Mouse (Mus musculus): ENCODE measurements around the gene Tut7.

DNA sequence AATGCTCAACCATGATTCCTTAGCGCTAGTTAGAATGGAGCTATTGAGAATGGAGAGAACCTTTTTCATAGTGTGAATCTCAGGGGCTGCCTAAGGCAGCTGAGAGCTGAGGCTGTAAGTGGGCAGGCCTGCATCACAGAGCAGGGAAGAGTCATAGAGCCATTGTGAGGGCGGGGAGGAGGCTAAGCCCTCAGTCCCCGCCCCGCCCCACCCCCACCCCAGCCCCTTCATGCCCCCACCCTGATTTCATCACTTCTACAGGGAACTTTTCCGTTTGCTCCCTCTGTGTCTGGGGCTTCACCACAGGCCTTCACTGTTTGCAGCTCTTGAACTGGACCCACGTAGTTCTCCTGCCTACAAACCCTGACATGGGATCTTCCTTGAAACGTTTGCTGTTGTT, 91.3 kb downstream of the Tut7 start, which contains the start of gene Spata31d1d:
- TF ChIP-seq CTCF (IDR thresholded peaks at IDR 0.05; ENCODE audit: borderline replicate concordance, control insufficient read depth, extremely low read depth, insufficient read depth, low read length, poor library complexity) = no peak
- no peak for TF ChIP-seq POLR2A (IDR thresholded peaks at IDR 0.05; ENCODE audit: control insufficient read depth, extremely low read depth, insufficient read depth, low read length, poor library complexity)

Measured in thymus, adult 2 months (tissue).